Mouse (Mus musculus) embryo, embryonic 10 days (tissue): ENCODE measurements around the gene Slc38a3.

ENCODE experiments used
- DNase-seq: peaks from one replicate; pipeline ENCODE4 v3.0.0-alpha.2; 2015; ENCODE audit warnings: low spot score

Gene Slc38a3

GRCm38 (mm10) chr9:107634406-107635278, 34.7 kb downstream of the Slc38a3 start:
- peak; percentile 67 for DNase-seq

DNA sequence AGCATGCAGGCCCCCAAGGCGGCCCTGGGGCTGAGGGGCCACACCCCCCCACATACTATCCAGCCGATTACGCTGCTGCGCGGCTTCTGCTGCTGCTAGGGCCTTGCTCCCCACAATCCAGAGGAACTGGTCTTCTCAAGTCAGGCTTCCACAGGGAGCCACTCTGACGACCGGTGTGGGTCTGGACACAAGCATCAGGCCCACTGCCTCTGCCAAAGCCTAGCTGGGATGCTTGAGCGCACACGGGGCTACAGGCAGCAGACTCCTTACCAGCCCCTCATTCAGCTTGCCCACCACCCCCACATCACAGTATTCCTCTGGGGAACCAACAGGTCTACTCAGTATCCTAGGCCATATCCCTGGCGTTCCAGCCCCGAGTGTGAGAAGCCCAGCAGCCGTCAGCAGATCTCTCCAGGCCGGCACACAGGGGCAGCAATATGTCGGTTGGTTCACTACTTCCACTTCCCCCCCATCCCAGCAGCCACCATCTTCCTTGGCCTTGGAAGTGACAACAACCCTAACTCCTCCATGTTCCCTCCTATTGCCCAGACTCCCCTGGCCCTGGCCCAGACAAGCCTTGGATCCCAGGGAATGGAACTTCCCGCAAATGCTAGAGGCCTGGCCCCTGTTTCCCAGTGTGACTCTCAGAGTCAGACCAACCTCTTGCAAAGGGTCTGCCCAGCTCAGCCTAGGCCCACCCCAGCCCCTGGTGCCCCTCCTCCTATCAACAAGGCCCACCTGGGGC, 35.5 kb downstream of the Slc38a3 start:
- DNase-seq = no peak

- peak; percentile 84 for DNase-seq
These were observed 36.2 kb downstream of the Slc38a3 start for GRCm38 (mm10) chr9:107633091-107633660.

GRCm38 (mm10) chr9:107632478-107632877, 36.9 kb downstream of the Slc38a3 start:
- no peak for DNase-seq

DNA sequence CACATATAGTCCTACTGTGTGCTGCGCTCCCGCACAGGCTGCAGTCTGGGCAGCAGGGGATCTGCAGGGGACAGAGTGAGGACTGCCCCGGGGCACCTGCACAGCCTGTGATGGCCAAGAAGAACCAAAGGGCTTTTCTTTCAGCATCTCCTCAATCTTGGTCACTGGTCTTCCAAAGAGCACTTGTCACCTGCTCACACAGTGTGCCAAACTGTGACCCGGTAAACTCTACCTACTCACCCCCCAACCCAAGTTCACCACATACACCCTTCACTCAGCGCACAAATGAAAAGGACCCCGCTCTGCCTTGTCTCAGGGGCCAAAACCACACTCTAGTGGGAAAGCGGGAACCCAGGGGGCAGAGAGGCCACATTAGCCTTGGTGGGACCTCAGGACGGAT, 37.5 kb downstream of the Slc38a3 start:
- DNase-seq = no peak

- no peak for DNase-seq
These were observed 38.0 kb downstream of the Slc38a3 start for GRCm38 (mm10) chr9:107631311-107631826.

DNA sequence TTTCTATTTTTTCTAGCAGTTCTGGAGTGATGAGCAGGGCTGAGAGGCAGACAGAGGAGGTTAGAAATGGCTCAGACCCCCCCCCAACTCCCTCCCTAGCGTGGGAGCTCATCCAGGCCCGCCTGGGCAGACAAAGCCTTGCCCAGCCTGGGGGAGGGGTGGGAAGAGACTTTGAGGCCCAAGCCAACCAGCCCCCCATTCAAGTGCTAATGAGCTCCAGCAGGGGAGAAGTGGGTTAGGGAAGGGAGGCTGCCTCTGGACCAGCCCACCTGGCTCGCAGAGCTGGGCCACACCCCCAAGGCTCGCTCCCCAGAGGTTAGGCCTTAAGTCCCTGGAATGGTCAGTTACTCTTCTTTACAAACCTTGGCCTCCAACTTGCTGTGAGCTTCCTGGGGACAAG, 38.8 kb downstream of the Slc38a3 start:
- DNase-seq = peak; percentile 86

- DNase-seq = peak; percentile 71
These were observed 39.4 kb downstream of the Slc38a3 start for GRCm38 (mm10) chr9:107629901-107630425.

DNA sequence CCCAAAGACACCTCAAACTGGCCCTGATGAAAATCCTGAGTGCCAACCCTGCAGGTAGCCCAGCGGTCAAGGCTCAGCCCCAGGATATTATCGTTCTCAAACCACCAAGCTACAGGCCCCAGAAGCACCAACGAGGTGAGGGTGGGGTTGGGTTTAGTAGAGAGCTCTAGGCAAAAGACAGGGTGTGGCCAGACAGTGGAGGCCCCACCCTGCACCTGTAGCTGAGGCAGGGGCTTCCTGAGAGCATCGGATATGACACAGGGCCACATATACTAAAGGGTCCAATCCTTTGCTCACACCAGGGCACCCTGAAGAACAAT, 40.0 kb downstream of the Slc38a3 start:
- DNase-seq = no peak

DNA sequence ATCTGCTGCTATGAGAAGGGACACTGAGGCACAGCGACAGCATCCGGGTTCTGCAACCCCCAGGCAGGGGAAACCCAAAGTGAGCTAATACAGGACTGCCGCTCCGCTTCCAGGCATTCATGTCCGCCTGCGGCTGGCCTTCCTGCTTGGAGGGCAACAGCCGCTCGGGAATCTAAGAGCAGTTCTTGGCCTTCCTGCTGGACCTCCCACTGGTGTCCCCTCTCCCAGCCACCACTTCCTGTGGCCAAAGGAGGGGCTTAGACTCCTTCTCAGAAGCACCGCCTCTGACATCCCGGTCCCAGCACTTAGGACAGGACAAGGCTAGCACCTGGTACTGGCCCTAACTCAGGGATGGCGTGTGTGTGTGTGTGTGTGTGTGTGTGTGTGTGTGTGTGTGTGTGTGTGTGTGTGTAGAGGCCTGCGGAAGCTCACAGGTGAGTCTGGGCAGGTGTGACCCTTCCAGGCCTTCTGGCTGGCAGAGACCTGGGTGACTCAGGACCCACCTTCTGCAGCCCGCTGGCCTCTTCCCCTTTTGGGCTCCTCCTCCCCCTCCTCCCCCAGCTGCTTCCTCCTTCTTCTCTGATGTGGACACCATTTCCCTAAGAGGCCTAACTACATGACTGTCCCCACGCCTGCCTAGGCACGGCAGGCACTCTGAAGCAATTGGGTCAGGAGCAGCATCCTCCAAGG, 40.5 kb downstream of the Slc38a3 start:
- DNase-seq = peak; percentile 55

DNA sequence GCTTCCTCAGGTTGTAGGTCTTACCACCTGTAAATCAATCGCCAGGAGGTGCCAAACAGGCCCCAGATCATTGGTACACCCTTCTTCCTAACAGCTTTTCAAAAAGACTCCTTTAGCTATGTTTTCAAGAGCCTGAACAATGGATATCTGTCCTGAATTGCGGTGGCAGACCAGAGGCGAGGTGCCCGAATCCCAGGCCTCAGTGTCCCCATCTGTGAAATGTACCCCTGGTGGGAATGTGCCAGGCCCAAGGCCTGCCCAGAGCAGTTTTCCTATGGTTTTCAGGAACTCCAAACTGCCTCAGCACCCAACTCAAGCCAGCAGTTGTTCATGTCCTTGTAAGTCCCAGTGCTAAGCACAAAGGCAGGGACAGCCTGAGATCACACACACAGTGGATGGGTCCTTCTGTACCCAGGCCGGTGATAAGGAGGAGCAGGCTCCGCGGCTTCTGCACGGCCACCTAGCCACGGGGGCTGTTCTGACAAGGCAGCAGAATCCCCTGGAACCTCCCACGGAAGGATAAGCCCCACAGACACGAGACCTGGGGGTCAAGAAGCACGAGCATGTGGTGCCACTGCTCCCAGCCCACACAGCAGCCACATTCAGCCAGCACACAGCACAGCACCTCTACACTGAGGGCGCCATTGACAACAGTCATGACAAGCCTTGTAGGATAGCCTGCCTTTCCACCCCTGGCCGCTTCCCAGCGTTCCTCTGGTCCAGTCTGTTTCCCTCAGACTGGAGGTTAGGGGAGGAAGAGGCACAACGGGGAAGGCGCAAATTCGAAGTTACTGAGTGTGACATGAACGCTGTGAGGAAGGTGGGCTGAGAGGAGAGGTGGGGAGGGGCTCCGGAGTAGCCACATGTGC, 41.7 kb downstream of the Slc38a3 start:
- no peak for DNase-seq

GRCm38 (mm10) chr9:107626844-107627277, 42.5 kb downstream of the Slc38a3 start:
- DNase-seq = peak; percentile 95

GRCm38 (mm10) chr9:107626158-107626843, 43.0 kb downstream of the Slc38a3 start:
- DNase-seq = no peak

DNA sequence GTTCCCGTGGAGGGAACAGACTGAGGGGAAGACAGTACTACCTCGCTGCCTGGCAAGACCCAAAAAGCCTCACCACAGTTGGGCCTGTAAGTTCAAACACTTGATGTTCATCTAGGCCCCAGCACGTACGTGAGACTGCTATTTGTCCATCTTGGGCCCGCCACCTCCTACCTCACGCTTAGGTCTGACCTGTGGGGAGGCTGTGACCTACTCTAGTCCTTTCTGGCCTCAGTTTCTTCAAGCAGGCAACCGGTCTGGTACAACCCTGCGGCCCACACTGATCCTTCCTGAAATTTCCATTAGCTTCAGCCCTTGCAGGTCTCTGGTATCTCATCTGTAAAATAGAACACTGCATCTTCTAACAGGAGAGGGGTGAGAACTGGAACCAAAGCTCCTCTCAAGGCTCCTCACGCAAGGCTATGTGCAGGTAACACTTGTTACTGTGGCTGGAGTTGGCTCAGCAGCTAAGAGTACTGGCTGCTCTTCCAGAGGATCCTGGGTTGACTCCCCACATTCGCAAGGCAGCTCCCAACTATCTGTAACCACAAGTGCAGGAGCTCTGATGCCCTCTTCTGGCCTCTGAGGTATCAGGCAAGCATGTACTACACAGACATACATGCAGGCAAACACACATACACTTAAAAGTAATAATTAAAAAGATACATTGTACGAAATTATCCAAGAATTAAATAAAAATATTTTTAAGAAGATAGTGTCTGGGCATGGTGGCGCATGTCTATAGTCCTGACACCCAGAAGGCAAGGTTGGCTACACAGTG, 43.8 kb downstream of the Slc38a3 start:
- DNase-seq = no peak

GRCm38 (mm10) chr9:107624951-107625350, 44.4 kb downstream of the Slc38a3 start:
- no peak for DNase-seq

DNA sequence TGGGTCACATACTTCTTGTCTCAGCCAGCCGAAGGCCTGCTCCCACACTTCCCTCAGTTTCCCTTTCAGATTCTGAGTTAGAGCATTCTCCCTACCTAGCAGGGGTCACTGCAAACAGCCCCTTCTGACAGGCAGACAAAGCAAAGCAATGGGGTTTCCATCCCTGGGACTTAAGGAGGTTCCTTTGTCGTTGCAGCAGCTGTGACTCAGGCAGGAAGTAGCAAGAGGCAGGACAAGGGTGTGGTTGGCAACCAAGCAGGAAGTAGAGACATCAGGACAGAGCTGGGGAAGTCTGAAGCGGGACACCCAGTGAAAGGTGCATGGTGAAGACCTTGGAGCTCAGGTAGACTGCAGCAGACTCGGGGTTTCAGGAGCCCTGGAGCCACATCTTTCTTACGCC, 44.8 kb downstream of the Slc38a3 start:
- DNase-seq = no peak

DNA sequence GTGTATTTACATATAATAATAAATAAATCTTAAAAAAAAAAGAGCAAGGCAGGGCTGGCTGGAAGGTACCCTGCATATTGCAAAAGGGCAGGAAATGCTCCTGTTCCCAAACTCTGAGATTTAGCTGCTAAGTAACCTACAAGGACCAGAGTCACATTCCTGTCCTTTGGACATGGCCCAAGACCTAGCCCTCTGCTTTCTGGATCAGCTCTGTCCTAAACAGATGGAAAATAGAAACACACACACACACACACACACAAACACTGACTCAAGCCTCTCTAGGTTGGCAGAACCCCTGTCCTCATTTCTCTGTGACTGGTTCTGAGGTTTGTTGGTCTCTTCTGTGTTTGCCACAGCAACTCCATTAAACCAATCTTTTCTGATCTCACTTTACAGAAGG, 48.4 kb downstream of the Slc38a3 start:
- no peak for DNase-seq

DNA sequence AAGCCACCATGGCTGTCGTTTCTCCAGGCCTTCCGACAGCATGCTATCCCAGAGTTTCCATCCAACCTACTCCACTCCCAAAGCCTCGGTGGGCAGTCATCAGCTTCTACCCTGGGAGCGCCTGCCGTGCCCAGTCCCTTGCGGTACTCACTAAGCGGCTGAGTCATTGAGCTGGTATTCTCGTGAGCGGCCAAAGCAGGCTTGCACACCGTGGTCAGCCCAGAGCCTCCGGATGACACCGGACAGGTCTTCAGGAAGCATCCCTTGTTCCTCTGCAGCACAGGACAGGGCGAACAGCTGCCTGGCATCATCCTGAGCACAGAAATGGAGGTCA, 49.8 kb downstream of the Slc38a3 start:
- DNase-seq = no peak

DNA sequence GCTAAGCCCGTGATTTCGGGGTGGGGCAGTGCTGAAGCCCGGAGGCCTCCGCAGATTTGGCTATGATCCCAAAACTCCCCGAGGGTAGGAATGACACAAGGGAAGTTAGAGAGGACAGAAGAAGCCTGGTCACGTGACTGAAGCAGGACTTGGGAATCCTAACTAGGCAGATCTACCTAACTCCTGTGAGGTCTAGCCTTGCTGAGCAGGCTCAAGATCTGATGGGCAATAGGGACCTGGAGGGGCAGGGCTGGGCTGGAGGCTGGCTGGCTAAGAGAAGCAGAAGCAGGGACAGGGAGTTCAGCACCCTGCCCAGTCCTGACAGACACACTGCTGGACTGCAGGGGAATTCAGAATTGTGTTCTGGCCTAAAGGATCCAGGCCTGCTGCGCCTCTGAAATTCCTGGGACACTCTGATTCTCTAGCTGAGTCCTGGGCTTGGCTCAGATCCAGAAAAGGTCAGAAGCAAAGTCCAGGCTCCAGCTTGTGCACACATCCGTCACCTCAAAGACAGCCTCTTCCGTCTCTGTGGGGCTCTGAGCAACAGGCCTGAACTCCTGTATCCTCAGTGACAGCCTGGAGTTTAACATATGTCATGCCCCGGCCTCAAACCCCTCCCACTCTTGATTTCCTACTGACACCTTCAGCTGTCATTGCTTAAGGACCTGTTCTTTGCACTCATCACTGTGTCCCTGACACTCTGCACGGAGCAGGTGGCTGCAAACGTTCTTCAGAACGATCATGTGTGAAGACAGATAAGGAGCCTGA, 50.4 kb downstream of the Slc38a3 start:
- no peak for DNase-seq
